Mouse (Mus musculus) ZHBTc4 (cell line): ENCODE measurements around the gene Hrct1.

Experiments used
- DNase-seq: peaks from one replicate; pipeline ENCODE4 v3.0.0-alpha.2; 2011; ENCODE audit warnings: low read depth, low spot score

Gene Hrct1

GRCm38 (mm10) chr4:43771626-43772025 lies 44.6 kb downstream of the Hrct1 start:
- no peak for DNase-seq

DNA sequence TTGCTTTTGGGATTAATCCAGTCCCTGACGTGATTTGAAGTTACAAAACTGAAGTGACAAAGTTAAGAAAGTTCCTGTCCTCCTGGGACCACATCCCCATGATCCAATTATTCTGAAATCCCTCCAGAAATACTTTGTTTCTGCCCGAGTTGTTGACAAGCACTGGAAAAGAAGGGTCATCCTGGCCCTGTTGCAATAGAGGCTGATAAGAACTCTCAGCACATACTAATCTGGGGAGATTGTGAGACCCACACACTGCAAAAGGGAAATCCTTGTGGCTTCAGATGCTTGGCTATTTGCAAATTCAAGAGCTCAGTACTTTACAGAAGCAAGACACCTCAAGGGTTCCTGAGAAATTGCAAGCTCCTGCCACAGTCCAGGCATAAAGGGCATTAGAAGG lies 45.3 kb downstream of the Hrct1 start:
- DNase-seq = no peak
